Mouse (Mus musculus) ES-Bruce4 (cell line): ENCODE results near the gene Triap1. TPM values are rescaled to one million over a fixed set of nuclear protein-coding genes. Genes with fewer than 3 reads are reported as not detected.
"Not testable (repeated sequence)": the region's sequence is repeated elsewhere in the genome, so short reads cannot be mapped to it uniquely, and the experiment has no call there.

Source experiments
- H3K27ac ChIP-seq: 2 replicates; pipeline ENCODE4 v1.5.1; 2012; ENCODE audit warnings: low read length, inconsistent platforms; ENCODE audit not compliant: insufficient read depth
- H3K27me3 ChIP-seq: 2 replicates; pipeline ENCODE4 v1.6.1; 2012; ENCODE audit warnings: mild to moderate bottlenecking, low read length, inconsistent platforms; ENCODE audit not compliant: control insufficient read depth, poor library complexity, insufficient read depth, severe bottlenecking
- H3K36me3 ChIP-seq: 2 replicates; pipeline ENCODE4 v1.6.1; 2012; ENCODE audit warnings: inconsistent platforms, mild to moderate bottlenecking, low read length, moderate library complexity; ENCODE audit not compliant: control insufficient read depth, poor library complexity, insufficient read depth, severe bottlenecking
- H3K4me1 ChIP-seq: one replicate; pipeline ENCODE4 v1.8.1; 2011; ENCODE audit warnings: low read length; ENCODE audit not compliant: control insufficient read depth, insufficient read depth
- H3K4me3 ChIP-seq: 2 replicates; pipeline ENCODE4 v1.5.1; 2011; ENCODE audit warnings: low read depth, mild to moderate bottlenecking, low read length
- H3K9ac ChIP-seq: 2 replicates; pipeline ENCODE4 v1.6.1; 2012; ENCODE audit warnings: low read depth, mild to moderate bottlenecking, inconsistent platforms; ENCODE audit not compliant: poor library complexity, severe bottlenecking
- H3K9me3 ChIP-seq: replicated peaks from 2 replicates; pipeline ENCODE4 v1.6.1; 2012; ENCODE audit warnings: mild to moderate bottlenecking, low read length, inconsistent platforms; ENCODE audit not compliant: control insufficient read depth, poor library complexity, insufficient read depth, severe bottlenecking
- CTCF ChIP-seq: IDR thresholded peaks from one replicate; pipeline ENCODE4 v1.8.1; 2011; ENCODE audit warnings: low read depth, low read length
- EP300 ChIP-seq: IDR thresholded peaks from 2 replicates; pipeline ENCODE4 v1.6.1; 2011; ENCODE audit warnings: low read depth, low read length; ENCODE audit not compliant: insufficient read depth
- POLR2A ChIP-seq: IDR thresholded peaks from one replicate; pipeline ENCODE4 v1.8.1; 2011; ENCODE audit warnings: low read length; ENCODE audit not compliant: insufficient read depth
- polyA plus RNA-seq: library from polyadenylated mRNA; stranded (reverse); fragments of >200 nt; gene quantifications from 2 replicates; pipeline ENCODE4 v1.2.4, GENCODE M21; 2011; ENCODE audit warnings: low read depth; ENCODE audit not compliant: missing spikeins, insufficient read depth, insufficient read length

Gene Triap1
- polyA plus RNA-seq, 1 experiment: 21.6 TPM

GRCm38 (mm10) chr5:115301615-115302014, 39.4 kb upstream of the Triap1 start:
- Histone ChIP-seq H3K9me3 (no peaks in the 10 kb centered on the region), H3K4me1 (no peaks in the 10 kb centered on the region), H3K27me3 (no peaks in the 10 kb centered on the region), H3K36me3 (peaks cover 22% of the 10 kb centered on the region), H3K27ac (no peak overlapping the region), H3K4me3 (peak overlapping the region; percentile 72), H3K9ac (peak overlapping the region; percentile 45)
- TF ChIP-seq POLR2A (no peak), CTCF (no peak), EP300 (no peak)

- H3K4me3 ChIP-seq: not testable (repeated sequence)
Measured at GRCm38 (mm10) chr5:115302190-115302589, 38.8 kb upstream of the Triap1 start.

GRCm38 (mm10) chr5:115312354-115312753, 28.7 kb upstream of the Triap1 start:
- Histone ChIP-seq H3K4me3 (no peak overlapping the region), H3K27me3 (no peaks in the 10 kb centered on the region), H3K27ac (no peak overlapping the region), H3K36me3 (no peaks in the 10 kb centered on the region), H3K9ac (no peak overlapping the region), H3K4me1 (no peaks in the 10 kb centered on the region), H3K9me3 (no peaks in the 10 kb centered on the region)
- TF ChIP-seq CTCF (no peak), POLR2A (no peak), EP300 (no peak)

More at GRCm38 (mm10) chr5:115302190-115302589, 38.8 kb upstream of the Triap1 start:
- peak overlapping the region; percentile 45; the same call in 1 of the 2 replicates for H3K9ac ChIP-seq
- not testable (repeated sequence) for H3K4me1 ChIP-seq, H3K27me3 ChIP-seq, H3K27ac ChIP-seq, H3K9me3 ChIP-seq
- H3K36me3 ChIP-seq: peaks cover 19% of the 10 kb centered on the region

GRCm38 (mm10) chr5:115312816-115313667, 28.0 kb upstream of the Triap1 start:
- Histone ChIP-seq H3K9ac (no peak overlapping the region), H3K36me3 (no peaks in the 10 kb centered on the region), H3K27ac (peak overlapping the region; percentile 41; the same call in 1 of the 2 replicates), H3K4me3 (peak overlapping the region; percentile 37), H3K9me3 (no peaks in the 10 kb centered on the region), H3K4me1 (peaks cover 2% of the 10 kb centered on the region), H3K27me3 (no peaks in the 10 kb centered on the region)
- TF ChIP-seq POLR2A: no peak
- TF ChIP-seq CTCF: no peak
- no peak for TF ChIP-seq EP300

GRCm38 (mm10) chr5:115313668-115313943, 27.4 kb upstream of the Triap1 start:
- Histone ChIP-seq H3K4me3 (peak overlapping the region; percentile 37), H3K27me3 (no peaks in the 10 kb centered on the region), H3K9me3 (no peaks in the 10 kb centered on the region), H3K27ac (peak overlapping the region; percentile 41; the same call in 1 of the 2 replicates), H3K36me3 (no peaks in the 10 kb centered on the region), H3K9ac (no peak overlapping the region), H3K4me1 (peaks cover 4% of the 10 kb centered on the region)
- TF ChIP-seq EP300: peak; percentile 61; the same call in 1 of the 2 replicates
- no peak for TF ChIP-seq CTCF
- TF ChIP-seq POLR2A: no peak

- Histone ChIP-seq H3K9ac (no peak overlapping the region), H3K27me3 (no peaks in the 10 kb centered on the region), H3K36me3 (no peaks in the 10 kb centered on the region), H3K4me3 (no peak overlapping the region), H3K4me1 (peaks cover 7% of the 10 kb centered on the region), H3K27ac (peak overlapping the region; percentile 84), H3K9me3 (no peaks in the 10 kb centered on the region)
- TF ChIP-seq EP300 (0 out of 2 replicates have a peak, but pooled peaks have one; percentile 32), CTCF (no peak)
Measured at GRCm38 (mm10) chr5:115316968-115317644, 23.9 kb upstream of the Triap1 start.
